Mouse (Mus musculus) myocyte (in vitro differentiated cells): ENCODE data around the gene Atoh8. TPM values are rescaled to one million over a fixed set of nuclear protein-coding genes. Genes with fewer than 3 reads are reported as not detected.
A peak's percentile ranks its signal among the peaks of the same experiment; 100 is the strongest.

ENCODE experiments used
- H3K27me3 ChIP-seq: one replicate; pipeline ENCODE4 v1.6.1; 2011; ENCODE audit not compliant: control insufficient read depth, insufficient read depth, insufficient read length
- H3K36me3 ChIP-seq: one replicate; pipeline ENCODE4 v1.6.1; 2011; ENCODE audit not compliant: control insufficient read depth, insufficient read depth
- H3K4me2 ChIP-seq: one replicate; pipeline ENCODE4 v1.6.1; 2011; ENCODE audit warnings: low read depth, control low read depth
- H3K4me3 ChIP-seq: one replicate; pipeline ENCODE4 v1.5.1; 2011; ENCODE audit warnings: mild to moderate bottlenecking, control low read depth, moderate library complexity
- H3K79me2 ChIP-seq: one replicate; pipeline ENCODE4 v1.6.1; 2011; ENCODE audit not compliant: control insufficient read depth, insufficient read depth
- H3ac ChIP-seq: one replicate; pipeline ENCODE4 v1.6.1; 2011; ENCODE audit not compliant: control insufficient read depth, insufficient read length
- CEBPB ChIP-seq: IDR thresholded peaks from 2 replicates; pipeline ENCODE4 v1.6.1; 2011; ENCODE audit warnings: mild to moderate bottlenecking, moderate library complexity; ENCODE audit not compliant: poor library complexity, insufficient read depth, severe bottlenecking
- E2F4 ChIP-seq: IDR thresholded peaks from one replicate; pipeline ENCODE4 v1.6.1; 2011; ENCODE audit warnings: mild to moderate bottlenecking, control low read depth, moderate library complexity; ENCODE audit not compliant: insufficient read depth
- MAX ChIP-seq: IDR thresholded peaks from one replicate; pipeline ENCODE4 v1.6.1; 2011; ENCODE audit warnings: low read depth, mild to moderate bottlenecking, control low read depth
- MYOD1 ChIP-seq, 3 experiments: IDR thresholded peaks; one replicate each; pipeline ENCODE4 v1.6.1; 2011; ENCODE audit warnings: control low read depth in 2 of 3, low read depth in 2 of 3, mild to moderate bottlenecking in 2 of 3, moderate library complexity in 1 of 3; ENCODE audit not compliant: insufficient read length in 2 of 3, control insufficient read depth in 1 of 3
- MYOG ChIP-seq, 3 experiments: IDR thresholded peaks; one replicate each; pipeline ENCODE4 v1.6.1; 2011; ENCODE audit warnings: control low read depth in 2 of 3, low read depth in 2 of 3, mild to moderate bottlenecking in 2 of 3; ENCODE audit not compliant: insufficient read length in 2 of 3, control insufficient read depth in 1 of 3, insufficient read depth in 1 of 3
- POLR2A ChIP-seq: IDR thresholded peaks from one replicate; pipeline ENCODE4 v1.6.1; 2011; ENCODE audit warnings: low read depth, mild to moderate bottlenecking, control low read depth, moderate library complexity; ENCODE audit not compliant: insufficient read length
- POLR2AphosphoS2 ChIP-seq: IDR thresholded peaks from one replicate; pipeline ENCODE4 v1.6.1; 2011; ENCODE audit warnings: low read depth, control low read depth; ENCODE audit not compliant: insufficient read length
- SRF ChIP-seq: IDR thresholded peaks from one replicate; pipeline ENCODE4 v1.6.1; 2011; ENCODE audit warnings: low read depth; ENCODE audit not compliant: control insufficient read depth, insufficient read length
- TCF12 ChIP-seq: IDR thresholded peaks from one replicate; pipeline ENCODE4 v1.6.1; 2011; ENCODE audit warnings: mild to moderate bottlenecking, control low read depth; ENCODE audit not compliant: poor library complexity, insufficient read depth, severe bottlenecking
- TCF3 ChIP-seq: IDR thresholded peaks from one replicate; pipeline ENCODE4 v1.6.1; 2011; ENCODE audit warnings: low read depth, control low read depth; ENCODE audit not compliant: insufficient read length
- USF1 ChIP-seq: IDR thresholded peaks from one replicate; pipeline ENCODE4 v1.6.1; 2011; ENCODE audit warnings: low read depth, mild to moderate bottlenecking, control low read depth, moderate library complexity
- polyA plus RNA-seq: library from polyadenylated mRNA; unstranded; fragments of >200 nt; fragmentation: generic; extraction: Trizol; gene quantifications from one replicate; pipeline ENCODE4 v1.2.1, GENCODE M21; 2012; ENCODE audit warnings: missing spikeins

Atoh8 gene
- polyA plus RNA-seq, 1 experiment, result 2.1 TPM

GRCm38 (mm10) chr6:72232411-72232810 lies 3.0 kb downstream of the Atoh8 start:
- no peak overlapping the region for H3K4me2 ChIP-seq
- no peak for TF ChIP-seq SRF
- TF ChIP-seq POLR2AphosphoS2, result no peak
- TF ChIP-seq USF1, result no peak
- no peak for TF ChIP-seq MAX
- no peak for TF ChIP-seq E2F4
- H3K36me3 ChIP-seq, result no peaks in the 10 kb centered on the region
- H3K79me2 ChIP-seq, result no peaks in the 10 kb centered on the region
- H3ac ChIP-seq, result no peak overlapping the region
- H3K27me3 ChIP-seq, result no peaks in the 10 kb centered on the region
- no peak overlapping the region for H3K4me3 ChIP-seq

GRCm38 (mm10) chr6:72230875-72231274 lies 4.5 kb downstream of the Atoh8 start:
- Histone ChIP-seq H3K4me3 (no peak overlapping the region), H3K27me3 (no peaks in the 10 kb centered on the region), H3K4me2 (no peak overlapping the region), H3K36me3 (no peaks in the 10 kb centered on the region), H3ac (no peak overlapping the region), H3K79me2 (no peaks in the 10 kb centered on the region)
- TF ChIP-seq POLR2AphosphoS2 (no peak), MYOG (IDR thresholded peaks at IDR 0.05; ENCODE audit: control insufficient read depth in 1 of 3, insufficient read depth in 1 of 3, insufficient read length in 2 of 3, low read depth in 2 of 3) (peak in 2 of 3 experiments; percentile 99), TCF3 (peak; percentile 98), MAX (no peak), TCF12 (peak; percentile 61), MYOD1 (IDR thresholded peaks at IDR 0.05; ENCODE audit: control insufficient read depth in 1 of 3, insufficient read length in 2 of 3, low read depth in 2 of 3) (peak in 2 of 3 experiments; percentile 92 to 93)

GRCm38 (mm10) chr6:72227665-72228265 lies 7.6 kb downstream of the Atoh8 start:
- Histone ChIP-seq H3K36me3 (no peaks in the 10 kb centered on the region), H3K79me2 (no peaks in the 10 kb centered on the region), H3K27me3 (no peaks in the 10 kb centered on the region), H3K4me3 (no peak overlapping the region), H3K4me2 (no peak overlapping the region), H3ac (no peak overlapping the region)
- TF ChIP-seq E2F4, result no peak

- H3K4me2 ChIP-seq, result no peak overlapping the region
- H3K27me3 ChIP-seq, result no peaks in the 10 kb centered on the region
- H3K36me3 ChIP-seq, result no peaks in the 10 kb centered on the region
- no peak overlapping the region for H3K4me3 ChIP-seq
- no peaks in the 10 kb centered on the region for H3K79me2 ChIP-seq
- TF ChIP-seq MYOG (IDR thresholded peaks at IDR 0.05; ENCODE audit: control insufficient read depth in 1 of 3, insufficient read depth in 1 of 3, insufficient read length in 2 of 3, low read depth in 2 of 3) (no peak), CEBPB (no peak), POLR2AphosphoS2 (no peak), TCF3 (no peak), USF1 (no peak), SRF (no peak), MAX (no peak)
- H3ac ChIP-seq, result no peak overlapping the region
Observed at GRCm38 (mm10) chr6:72227011-72227410, 8.4 kb downstream of the Atoh8 start.

DNA sequence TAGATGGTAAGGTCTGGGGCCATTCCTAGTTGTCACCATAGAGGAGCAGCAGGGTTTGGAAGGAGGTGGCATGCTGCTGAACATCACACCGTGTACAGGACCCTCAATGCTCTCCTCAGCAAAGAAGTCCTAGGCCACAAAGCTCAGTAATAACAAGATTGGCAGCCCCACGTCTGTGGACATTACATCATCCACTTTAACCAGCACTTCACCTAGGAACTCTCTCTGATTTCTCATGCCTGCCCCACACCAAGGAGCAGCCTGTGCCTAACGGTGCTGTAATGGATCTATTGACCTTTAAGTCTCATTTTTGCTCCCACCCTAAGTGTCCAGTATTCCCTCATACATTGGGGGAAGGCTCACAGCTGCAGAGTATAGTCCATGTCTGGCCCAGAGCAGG lies 9.7 kb downstream of the Atoh8 start:
- Histone ChIP-seq H3K4me2 (no peak overlapping the region), H3ac (no peak overlapping the region), H3K4me3 (no peak overlapping the region), H3K27me3 (no peaks in the 10 kb centered on the region), H3K79me2 (no peaks in the 10 kb centered on the region), H3K36me3 (no peaks in the 10 kb centered on the region)
- TF ChIP-seq MYOD1 (IDR thresholded peaks at IDR 0.05; ENCODE audit: control insufficient read depth in 1 of 3, insufficient read length in 2 of 3, low read depth in 2 of 3) (no peak), E2F4 (no peak), SRF (no peak)

- no peaks in the 10 kb centered on the region for H3K79me2 ChIP-seq
- H3ac ChIP-seq, result no peak overlapping the region
- TF ChIP-seq MYOD1 (IDR thresholded peaks at IDR 0.05; ENCODE audit: control insufficient read depth in 1 of 3, insufficient read length in 2 of 3, low read depth in 2 of 3) (peak in 1 of 3 experiments; percentile 26), USF1 (no peak), MYOG (IDR thresholded peaks at IDR 0.05; ENCODE audit: control insufficient read depth in 1 of 3, insufficient read depth in 1 of 3, insufficient read length in 2 of 3, low read depth in 2 of 3) (peak in 1 of 3 experiments; percentile 61), E2F4 (no peak), TCF12 (no peak), POLR2A (no peak)
- H3K4me2 ChIP-seq, result no peak overlapping the region
- H3K27me3 ChIP-seq, result no peaks in the 10 kb centered on the region
- H3K4me3 ChIP-seq, result no peak overlapping the region
- H3K36me3 ChIP-seq, result no peaks in the 10 kb centered on the region
Observed at GRCm38 (mm10) chr6:72223892-72224291, 11.5 kb downstream of the Atoh8 start.
